Mouse (Mus musculus) forebrain, embryonic 10.5 days (tissue): ENCODE results near the gene Gm45713. TPM values are rescaled to one million over a fixed set of nuclear protein-coding genes. Genes with fewer than 3 reads are reported as not detected.
"Not testable (repeated sequence)": the region's sequence is repeated elsewhere in the genome, so short reads cannot be mapped to it uniquely, and the experiment has no call there.

Source experiments
- DNase-seq: peaks from one replicate; pipeline ENCODE4 v3.0.0-alpha.2; 2017; ENCODE audit warnings: low spot score; ENCODE audit errors: extremely low spot score
- H3K27ac ChIP-seq: fragments of 300-500 bp; sonication (generic); 2 replicates; pipeline ENCODE4 v1.5.1; 2016; ENCODE audit warnings: mild to moderate bottlenecking
- H3K27me3 ChIP-seq: fragments of 300-500 bp; sonication (generic); 2 replicates; pipeline ENCODE4 v1.6.1; 2016; ENCODE audit warnings: mild to moderate bottlenecking; ENCODE audit not compliant: poor library complexity, severe bottlenecking
- H3K36me3 ChIP-seq: fragments of 300-500 bp; sonication (generic); replicated peaks from 2 replicates; pipeline ENCODE4 v1.6.1; 2016; ENCODE audit warnings: mild to moderate bottlenecking, moderate library complexity
- H3K4me1 ChIP-seq: fragments of 300-500 bp; sonication (generic); 2 replicates; pipeline ENCODE4 v1.6.1; 2016
- H3K4me3 ChIP-seq: fragments of 300-500 bp; sonication (generic); 2 replicates; pipeline ENCODE4 v1.5.1; 2016; ENCODE audit warnings: mild to moderate bottlenecking, moderate library complexity
- H3K9me3 ChIP-seq: fragments of 300-500 bp; sonication (generic); 2 replicates; pipeline ENCODE4 v1.6.1; 2016; ENCODE audit warnings: mild to moderate bottlenecking, moderate library complexity
- WGBS: fragments of 180-500 bp; shearing (Covaris S2); methylation state at CpG from one replicate; pipeline ENCODE4 v1.1.7; 2016; 5-methylcytosine and 5-hydroxymethylcytosine counted together
- polyA plus RNA-seq: library from polyadenylated mRNA; unstranded; fragments of >200 nt; fragmentation: Nextera tagmentation; extraction: Ambion mirVana; gene quantifications from 2 replicates; pipeline ENCODE4 v1.2.1, GENCODE M21; 2016

The Gm45713 gene
- polyA plus RNA-seq, 1 experiment from 2014 or later = 0.11 TPM

DNA sequence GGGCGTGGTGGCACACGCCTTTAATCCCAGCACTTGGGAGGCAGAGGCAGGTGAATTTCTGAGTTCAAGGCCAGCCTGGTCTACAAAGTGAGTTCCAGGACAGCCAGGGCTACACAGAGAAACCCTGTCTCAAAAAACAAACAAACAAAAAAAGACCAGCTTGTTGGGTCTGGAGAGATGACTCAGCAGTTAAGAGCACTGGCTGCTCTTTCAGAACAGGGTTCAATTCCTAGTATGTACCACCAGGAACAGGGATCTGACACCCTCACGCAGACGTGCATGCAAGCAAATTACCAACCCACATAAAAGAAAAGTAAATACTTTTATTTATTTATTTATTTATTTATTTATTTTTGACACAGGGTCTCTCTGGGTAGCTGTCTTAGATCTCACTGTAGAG lies 25.9 kb downstream of the Gm45713 start:
- DNase-seq, H3K9me3 ChIP-seq, H3K36me3 ChIP-seq, H3K4me3 ChIP-seq, H3K27ac ChIP-seq, H3K27me3 ChIP-seq: not testable (repeated sequence)
- WGBS = 94% methylated on average over 4 of the region's 4 CpGs
- peaks cover 18% of the 10 kb centered on the region for H3K4me1 ChIP-seq

DNA sequence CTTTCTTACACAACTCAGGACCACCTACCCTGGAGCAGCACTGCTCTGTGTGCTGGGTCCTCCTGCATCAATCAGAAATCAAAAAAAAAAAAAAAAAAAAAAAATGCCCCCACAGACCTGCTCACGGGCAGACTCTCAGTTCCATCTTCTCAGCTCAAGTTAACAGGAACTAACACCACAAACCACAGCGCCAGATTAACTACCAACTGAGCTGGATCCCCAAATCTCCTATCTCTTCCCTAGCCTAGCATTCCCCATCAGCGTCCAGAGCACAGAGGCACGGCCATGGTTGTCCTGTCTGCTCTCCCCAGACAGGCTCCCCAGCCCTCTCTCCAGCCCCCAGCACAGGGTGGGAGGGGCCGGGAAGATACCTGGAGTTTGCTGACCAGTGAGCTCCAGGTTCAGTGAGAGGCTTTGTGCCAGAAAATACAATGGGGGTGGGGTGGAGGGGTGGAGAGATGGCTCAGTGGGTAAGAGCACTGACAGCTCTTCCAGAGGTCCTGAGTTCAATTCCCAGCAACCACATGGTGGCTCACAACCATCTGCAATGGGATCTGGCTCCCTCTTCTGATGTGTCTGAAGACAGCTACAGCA lies 28.9 kb downstream of the Gm45713 start:
- Histone ChIP-seq H3K4me3 (no peak overlapping the region), H3K36me3 (no peaks in the 10 kb centered on the region), H3K9me3 (no peaks in the 10 kb centered on the region), H3K4me1 (peaks cover 32% of the 10 kb centered on the region), H3K27me3 (no peaks in the 10 kb centered on the region), H3K27ac (peak overlapping the region; percentile 63; the same call in 1 of the 2 replicates)
- 50% methylated on average over 5 of the region's 5 CpGs for WGBS
- DNase-seq = no peak

DNA sequence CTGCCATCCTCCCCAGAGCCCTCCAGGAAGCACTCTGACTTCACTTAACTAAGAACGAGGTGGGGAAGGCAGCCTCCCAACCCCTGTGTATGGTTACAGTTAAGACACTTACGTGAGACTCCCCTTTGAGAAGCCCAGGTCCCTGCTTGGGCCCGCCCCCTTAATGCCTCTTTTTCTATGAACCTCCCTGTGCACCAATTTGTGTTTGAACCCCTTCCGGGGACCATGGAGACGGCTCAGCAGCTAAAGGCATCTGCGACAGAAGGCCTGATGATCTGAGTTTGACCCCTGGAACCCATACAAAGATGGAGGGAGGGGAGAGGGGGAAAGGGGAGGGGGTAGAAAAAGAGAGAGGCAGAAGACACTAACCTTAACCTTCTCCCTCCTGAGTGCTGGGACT lies 29.6 kb downstream of the Gm45713 start:
- DNase-seq = no peak
- H3K27ac ChIP-seq = peak overlapping the region; percentile 77

DNA sequence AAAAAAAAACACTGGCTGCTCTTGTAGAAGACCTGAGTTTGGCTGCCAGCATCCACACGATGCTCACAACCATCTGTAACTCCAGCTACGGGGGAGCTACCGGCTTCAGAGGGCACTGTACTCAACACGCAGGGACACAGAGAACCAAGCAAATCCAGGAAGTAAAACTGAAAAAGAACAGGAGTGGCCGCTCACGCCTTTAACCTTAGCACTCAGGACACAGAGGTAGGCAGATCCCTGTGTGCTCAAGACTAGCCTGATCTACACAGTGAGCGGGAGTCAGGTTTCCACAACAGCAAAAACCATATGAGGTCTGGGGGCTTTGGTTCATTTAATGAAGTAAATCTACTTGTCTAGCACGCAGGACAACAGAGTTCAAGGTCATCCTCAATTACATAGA lies 30.5 kb downstream of the Gm45713 start:
- no peaks in the 10 kb centered on the region for H3K9me3 ChIP-seq
- H3K4me3 ChIP-seq = no peak overlapping the region
- peaks cover 32% of the 10 kb centered on the region for H3K4me1 ChIP-seq
- no peak for DNase-seq
- 0 out of 2 replicates have a peak overlapping the region, but pooled peaks have one; percentile 20 for H3K27ac ChIP-seq
- 85% methylated on average over 8 of the region's 8 CpGs for WGBS
- H3K36me3 ChIP-seq = no peaks in the 10 kb centered on the region
- H3K27me3 ChIP-seq = no peaks in the 10 kb centered on the region

More for the DNA sequence above, 29.6 kb downstream of the Gm45713 start:
- 41% methylated on average over 6 of the region's 6 CpGs for WGBS
- H3K4me3 ChIP-seq = no peak overlapping the region; the same call in 1 of the 2 replicates
- no peaks in the 10 kb centered on the region for H3K36me3 ChIP-seq
- H3K4me1 ChIP-seq = peaks cover 32% of the 10 kb centered on the region
- no peaks in the 10 kb centered on the region for H3K27me3 ChIP-seq
- H3K9me3 ChIP-seq = no peaks in the 10 kb centered on the region

DNA sequence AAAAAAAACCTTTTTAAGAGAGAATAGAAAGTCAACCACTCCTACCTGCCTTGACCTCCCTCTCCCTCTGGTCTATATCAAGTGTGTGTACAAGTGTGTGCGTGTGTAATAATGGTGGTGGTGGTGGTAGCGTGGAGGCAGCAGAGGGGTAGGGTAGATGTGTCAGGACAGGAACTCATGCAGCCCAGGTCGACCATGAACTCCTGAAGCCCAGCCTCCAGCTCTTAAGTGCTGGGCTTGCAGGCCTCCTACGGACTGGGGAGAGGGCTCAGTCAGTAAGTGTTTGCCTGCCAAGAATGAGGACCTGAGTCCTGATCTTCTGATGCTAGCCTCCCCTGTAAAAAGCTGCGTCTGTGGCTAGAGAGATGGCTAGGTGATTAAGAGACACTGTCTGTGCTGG lies 31.1 kb downstream of the Gm45713 start:
- 84% methylated on average over 5 of the region's 5 CpGs for WGBS
- H3K27me3 ChIP-seq = no peaks in the 10 kb centered on the region
- no peaks in the 10 kb centered on the region for H3K36me3 ChIP-seq
- peaks cover 32% of the 10 kb centered on the region for H3K4me1 ChIP-seq
- H3K9me3 ChIP-seq = no peaks in the 10 kb centered on the region
- H3K27ac ChIP-seq = 0 out of 2 replicates have a peak overlapping the region, but pooled peaks have one; percentile 20
- no peak overlapping the region for H3K4me3 ChIP-seq
- no peak for DNase-seq

DNA sequence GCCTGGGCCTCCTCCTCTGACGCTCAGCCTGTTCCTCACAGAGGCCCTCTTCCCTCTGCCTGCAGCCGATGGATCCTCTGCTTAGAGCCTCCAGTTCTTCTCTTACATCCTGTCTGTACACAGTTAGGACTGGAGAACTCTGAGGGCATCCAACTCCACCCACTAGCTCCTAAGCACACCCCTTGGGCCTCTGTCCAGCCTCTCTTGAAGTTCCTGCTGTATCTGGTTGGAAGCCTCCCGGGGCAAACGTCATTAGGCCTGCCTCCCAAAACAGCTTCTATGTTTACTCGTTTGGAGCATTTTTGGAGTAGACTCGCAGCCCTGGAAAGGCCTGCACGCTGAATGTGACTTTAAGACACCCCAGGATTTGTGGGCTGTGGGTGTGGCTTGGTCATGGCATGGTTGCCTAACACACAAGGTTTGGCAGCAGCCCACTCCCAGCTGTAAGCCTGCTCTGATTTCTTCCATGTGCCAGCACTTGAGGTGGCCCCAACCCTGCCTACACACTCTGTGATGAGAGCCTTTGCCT lies 32.3 kb downstream of the Gm45713 start, which contains the start of gene Fcgrt:
TSS of gene Fcgrt (minus strand) at position 200 of the 529 bp plus-strand sequence.
- WGBS = 80% methylated on average over 7 of the region's 7 CpGs
- H3K4me1 ChIP-seq = peaks cover 32% of the 10 kb centered on the region
- H3K36me3 ChIP-seq = no peaks in the 10 kb centered on the region
- H3K27ac ChIP-seq = peak within 1 kb of the TSS; percentile 72
- no peak for DNase-seq
- H3K27me3 ChIP-seq = no peaks in the 10 kb centered on the region
- H3K9me3 ChIP-seq = no peaks in the 10 kb centered on the region
- no peak within 1 kb of the TSS for H3K4me3 ChIP-seq

- H3K4me3 ChIP-seq = no peak overlapping the region
- H3K9me3 ChIP-seq = no peaks in the 10 kb centered on the region
- DNase-seq = no peak
- H3K27ac ChIP-seq = peak overlapping the region; percentile 72
- peaks cover 32% of the 10 kb centered on the region for H3K4me1 ChIP-seq
- H3K36me3 ChIP-seq = no peaks in the 10 kb centered on the region
- 80% methylated on average over 9 of the region's 9 CpGs for WGBS
- no peaks in the 10 kb centered on the region for H3K27me3 ChIP-seq
Observed at GRCm38 (mm10) chr7:45102940-45103585, 33.0 kb downstream of the Gm45713 start.

DNA sequence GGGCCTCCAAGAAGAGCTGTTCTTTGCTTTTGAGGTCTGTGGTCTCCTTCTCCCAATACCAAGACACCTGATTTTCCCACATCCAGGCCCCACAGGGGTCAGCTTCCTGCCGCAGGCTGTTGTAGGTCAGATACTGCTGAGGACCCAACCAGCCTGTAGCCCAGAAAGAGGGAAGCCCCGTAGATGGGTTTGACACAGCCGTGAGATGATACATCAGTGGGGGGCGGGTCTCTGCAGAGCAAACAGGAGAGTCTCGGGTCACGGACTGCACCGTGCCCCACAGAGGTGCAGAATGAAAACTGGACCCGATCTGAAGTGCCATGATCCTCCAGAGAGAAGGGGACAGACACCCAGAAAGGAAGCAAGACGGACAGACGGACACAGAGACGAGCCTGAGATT lies 33.6 kb downstream of the Gm45713 start:
- peaks cover 34% of the 10 kb centered on the region for H3K4me1 ChIP-seq
- no peaks in the 10 kb centered on the region for H3K27me3 ChIP-seq
- H3K27ac ChIP-seq = peak overlapping the region; percentile 40
- H3K9me3 ChIP-seq = no peaks in the 10 kb centered on the region
- H3K36me3 ChIP-seq = no peaks in the 10 kb centered on the region
- WGBS = 91% methylated on average over 11 of the region's 11 CpGs
- no peak overlapping the region for H3K4me3 ChIP-seq
- no peak for DNase-seq

GRCm38 (mm10) chr7:45100046-45100445 lies 36.0 kb downstream of the Gm45713 start:
- no peak for DNase-seq
- 95% methylated on average over 6 of the region's 6 CpGs for WGBS
- H3K36me3 ChIP-seq = no peaks in the 10 kb centered on the region
- peaks cover 24% of the 10 kb centered on the region for H3K4me1 ChIP-seq
- H3K27ac ChIP-seq = no peak overlapping the region
- H3K27me3 ChIP-seq = no peaks in the 10 kb centered on the region
- no peaks in the 10 kb centered on the region for H3K9me3 ChIP-seq
- H3K4me3 ChIP-seq = no peak overlapping the region

- Histone ChIP-seq H3K4me3 (no peak overlapping the region), H3K4me1 (peaks cover 29% of the 10 kb centered on the region), H3K27me3 (no peaks in the 10 kb centered on the region), H3K27ac (no peak overlapping the region), H3K9me3 (no peaks in the 10 kb centered on the region), H3K36me3 (no peaks in the 10 kb centered on the region)
- DNase-seq = no peak
- WGBS = 88% methylated on average over 8 of the region's 8 CpGs
Observed at GRCm38 (mm10) chr7:45098541-45099240, 37.3 kb downstream of the Gm45713 start.

DNA sequence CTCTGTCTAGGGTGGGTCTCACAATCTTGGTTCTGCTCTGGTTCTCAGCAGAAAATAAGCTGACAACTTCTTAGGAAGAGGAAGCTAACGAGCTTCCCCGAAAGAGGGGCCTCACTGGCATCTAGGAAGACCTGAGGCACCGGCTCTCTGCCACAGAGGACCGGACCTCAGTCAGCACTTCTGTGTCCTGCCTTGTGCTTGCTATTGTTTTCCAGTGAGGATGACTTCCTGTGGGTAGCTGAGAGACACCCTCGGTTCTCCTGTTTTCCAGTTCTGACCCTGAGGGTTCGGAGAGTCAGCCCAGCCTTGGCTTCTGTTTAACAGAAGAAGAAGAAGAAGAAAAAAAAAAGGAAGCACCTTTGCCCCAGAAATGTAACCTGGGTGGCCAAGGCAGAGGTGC lies 38.6 kb downstream of the Gm45713 start:
- Histone ChIP-seq H3K4me1 (peaks cover 33% of the 10 kb centered on the region), H3K9me3 (no peaks in the 10 kb centered on the region), H3K27ac (no peak overlapping the region), H3K36me3 (no peaks in the 10 kb centered on the region), H3K27me3 (no peaks in the 10 kb centered on the region), H3K4me3 (no peak overlapping the region)
- 65% methylated on average over 6 of the region's 6 CpGs for WGBS
- DNase-seq = no peak

- DNase-seq, H3K27me3 ChIP-seq, H3K4me3 ChIP-seq, H3K27ac ChIP-seq, H3K36me3 ChIP-seq, H3K9me3 ChIP-seq: not testable (repeated sequence)
- WGBS = 93% methylated on average over 14 of the region's 14 CpGs
- peaks cover 48% of the 10 kb centered on the region for H3K4me1 ChIP-seq
Observed at GRCm38 (mm10) chr7:45095965-45096364, 40.1 kb downstream of the Gm45713 start.

DNA sequence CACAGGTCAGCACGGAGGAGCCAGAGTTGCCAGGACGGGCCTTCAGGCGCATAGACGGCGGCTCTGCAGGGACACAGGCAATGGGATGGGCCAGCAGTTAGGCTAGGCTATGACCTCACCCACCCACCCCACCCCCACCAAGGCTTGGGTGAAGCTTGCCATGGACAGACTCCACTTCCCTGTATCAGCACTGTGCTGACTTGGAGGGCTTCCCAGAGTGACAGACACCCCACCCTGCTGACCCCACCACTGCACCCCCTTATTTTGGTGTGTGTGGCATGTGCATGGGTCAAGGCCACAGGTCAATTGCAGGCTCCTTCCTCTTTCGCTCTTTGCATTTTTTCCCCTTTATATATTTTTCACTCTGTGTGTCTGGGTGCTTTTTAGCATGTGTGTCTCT lies 40.7 kb downstream of the Gm45713 start:
- WGBS = 82% methylated on average over 6 of the region's 6 CpGs
- no peak for DNase-seq
- Histone ChIP-seq H3K4me3 (no peak overlapping the region), H3K9me3 (no peaks in the 10 kb centered on the region), H3K27me3 (peaks cover 5% of the 10 kb centered on the region; the same call in 1 of the 2 replicates), H3K36me3 (0 out of 2 replicates have a peak, but pooled peaks cover under 1% of the 10 kb centered on the region), H3K27ac (0 out of 2 replicates have a peak overlapping the region, but pooled peaks have one; percentile 49), H3K4me1 (peaks cover 54% of the 10 kb centered on the region)
